Mouse (Mus musculus): ENCODE data around the gene Sh2d4b. TPM values are rescaled to one million over a fixed set of nuclear protein-coding genes. Genes with fewer than 3 reads are reported as not detected.

Gene Sh2d4b
- polyA plus RNA-seq, 1 experiment from 2014 or later = 0.39 TPM

DNA sequence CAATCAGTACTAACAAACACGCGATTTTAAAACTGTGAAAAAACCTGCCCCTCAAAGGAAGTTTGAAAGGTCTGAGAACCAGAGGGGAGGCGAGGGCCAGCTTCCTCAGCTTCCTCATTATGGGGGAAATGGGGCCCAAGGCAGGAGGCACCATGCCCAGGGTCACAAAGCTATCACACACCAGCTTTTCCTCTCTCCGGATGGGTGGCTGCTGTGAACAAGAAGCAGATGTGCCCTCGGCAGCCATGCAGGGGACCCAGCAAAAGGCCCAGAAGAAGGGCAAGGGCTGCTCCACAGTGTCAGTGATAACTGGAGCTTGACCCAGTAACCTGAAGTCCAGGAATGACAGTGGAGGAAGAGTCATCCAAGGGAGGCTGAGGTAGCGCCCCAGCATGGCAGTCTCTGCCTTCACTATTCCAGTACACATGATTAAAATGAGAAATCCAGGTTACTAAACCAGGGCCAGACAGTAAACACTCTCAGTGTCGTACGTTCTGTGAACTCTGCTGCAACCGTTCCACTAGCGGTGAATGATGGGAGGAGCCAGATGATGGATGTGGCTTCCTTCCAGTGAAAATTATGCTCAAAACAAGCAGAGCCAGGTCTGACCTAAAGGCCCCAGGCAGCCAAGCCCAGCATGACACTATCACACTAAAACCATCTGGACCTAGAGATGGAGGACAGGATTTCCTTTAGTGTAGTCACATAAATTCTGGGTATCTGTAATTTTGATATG lies 31.5 kb upstream of the Sh2d4b start:
- Histone ChIP-seq H3K4me2 (no peak overlapping the region), H3K27ac (0 out of 2 replicates have a peak overlapping the region, but pooled peaks have one; percentile 23), H3K27me3 (replicated peaks) (no peaks in the 10 kb centered on the region), H3K9ac (no peak overlapping the region), H3K4me3 (replicated peaks) (no peak overlapping the region), H3K9me3 (no peaks in the 10 kb centered on the region), H3K4me1 (peaks cover 7% of the 10 kb centered on the region; the same call in 1 of the 2 replicates), H3K36me3 (no peaks in the 10 kb centered on the region)
- ATAC-seq (ENCODE audit: insufficient read depth, low FRiP score, low read depth) = 0 out of 2 replicates have a peak, but pooled peaks have one; percentile 12
- 38% methylated on average over 10 of the region's 10 CpGs for WGBS

DNA sequence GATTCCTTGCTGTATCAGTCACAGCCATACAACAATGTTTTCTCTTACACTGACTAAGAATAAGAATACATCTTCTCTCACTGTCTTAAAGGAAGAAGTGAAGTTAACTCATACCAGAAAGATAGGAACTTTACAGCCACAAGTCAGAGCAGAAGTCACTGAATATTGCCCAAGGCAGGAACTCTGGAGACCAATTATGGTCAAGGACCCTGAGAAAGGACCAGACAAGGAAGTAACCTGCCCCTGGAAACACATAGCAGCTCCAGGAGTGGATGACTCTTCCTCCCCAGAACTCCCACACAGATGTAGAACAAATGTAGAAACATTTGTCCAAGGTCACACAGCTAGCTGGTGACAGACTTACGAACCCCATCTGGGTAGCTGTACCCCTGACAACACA lies 28.2 kb upstream of the Sh2d4b start:
- Histone ChIP-seq H3K4me3 (replicated peaks) (no peak overlapping the region), H3K36me3 (no peaks in the 10 kb centered on the region), H3K9me3 (no peaks in the 10 kb centered on the region), H3K9ac (no peak overlapping the region), H3K4me2 (no peak overlapping the region), H3K27ac (no peak overlapping the region), H3K4me1 (peaks cover 7% of the 10 kb centered on the region; the same call in 1 of the 2 replicates), H3K27me3 (replicated peaks) (no peaks in the 10 kb centered on the region)
- ATAC-seq (ENCODE audit: insufficient read depth, low FRiP score, low read depth) = no peak
- WGBS = 95% methylated on average over 1 of the region's 1 CpGs

DNA sequence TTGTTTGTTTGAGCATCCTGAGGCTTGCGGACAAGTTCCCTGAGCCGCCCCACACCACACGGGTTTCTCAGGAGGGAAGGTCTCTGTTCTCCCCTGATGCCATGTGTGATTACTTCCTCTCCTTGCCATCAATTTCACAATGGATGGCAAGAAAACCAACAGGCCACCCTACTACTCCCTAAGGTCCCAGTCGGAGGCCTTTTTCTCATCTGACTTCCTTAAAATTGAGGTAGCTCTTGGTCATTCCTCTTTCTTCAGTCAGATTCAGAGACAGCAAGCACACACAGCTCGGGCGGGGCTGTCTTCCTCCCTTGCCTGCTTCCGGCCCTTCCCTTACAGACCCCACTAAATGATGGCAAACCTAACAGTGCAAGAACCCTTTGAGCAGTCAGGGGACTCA lies 26.5 kb upstream of the Sh2d4b start:
- Histone ChIP-seq H3K4me3 (replicated peaks) (no peak overlapping the region), H3K4me2 (no peak overlapping the region), H3K9me3 (no peaks in the 10 kb centered on the region), H3K27me3 (replicated peaks) (no peaks in the 10 kb centered on the region), H3K36me3 (peaks cover 6% of the 10 kb centered on the region; the same call in 1 of the 2 replicates), H3K27ac (no peak overlapping the region), H3K4me1 (peaks cover 10% of the 10 kb centered on the region; the same call in 1 of the 2 replicates), H3K9ac (no peak overlapping the region)
- ATAC-seq (ENCODE audit: insufficient read depth, low FRiP score, low read depth) = no peak
- WGBS = 79% methylated on average over 7 of the region's 7 CpGs

DNA sequence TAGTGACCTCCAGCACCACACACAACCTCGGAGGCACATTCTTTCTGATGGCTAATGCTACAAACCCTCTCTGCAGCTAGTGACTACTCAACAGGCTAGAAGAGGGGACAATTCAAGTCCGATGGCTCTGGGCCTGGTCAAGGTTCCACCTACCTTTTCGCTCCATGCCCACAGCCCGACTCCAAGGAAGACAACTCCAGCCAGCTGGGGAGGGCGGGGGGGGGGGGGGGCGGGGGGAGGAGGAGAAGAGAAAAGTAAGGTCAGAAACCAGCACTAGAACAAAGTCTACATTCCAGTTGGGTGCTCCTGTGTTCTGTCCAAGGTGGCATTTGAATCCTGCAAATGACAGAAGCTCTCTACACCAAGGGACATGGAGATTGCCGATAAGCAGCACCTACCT lies 25.4 kb upstream of the Sh2d4b start:
- no peaks in the 10 kb centered on the region for H3K27me3 ChIP-seq (replicated peaks)
- peaks cover 6% of the 10 kb centered on the region; the same call in 1 of the 2 replicates for H3K4me1 ChIP-seq
- ATAC-seq (ENCODE audit: insufficient read depth, low FRiP score, low read depth) = no peak
- no peak overlapping the region for H3K9ac ChIP-seq
- no peak overlapping the region for H3K27ac ChIP-seq
- no peaks in the 10 kb centered on the region for H3K9me3 ChIP-seq
- H3K4me3 ChIP-seq (replicated peaks) = no peak overlapping the region
- no peak overlapping the region for H3K4me2 ChIP-seq
- 57% methylated on average over 7 of the region's 7 CpGs for WGBS
- H3K36me3 ChIP-seq = peaks cover 8% of the 10 kb centered on the region

GRCm38 (mm10) chr14:40917632-40918031 lies 24.6 kb upstream of the Sh2d4b start:
- H3K4me1 ChIP-seq = peaks cover 6% of the 10 kb centered on the region; the same call in 1 of the 2 replicates
- H3K4me2 ChIP-seq = no peak overlapping the region
- H3K36me3 ChIP-seq = peaks cover 14% of the 10 kb centered on the region
- no peaks in the 10 kb centered on the region for H3K27me3 ChIP-seq (replicated peaks)
- WGBS = 0% methylated on average over 1 of the region's 1 CpGs
- H3K9me3 ChIP-seq = no peaks in the 10 kb centered on the region
- H3K4me3 ChIP-seq (replicated peaks) = no peak overlapping the region
- no peak overlapping the region for H3K27ac ChIP-seq
- no peak; the same call in 1 of the 2 replicates for ATAC-seq (ENCODE audit: insufficient read depth, low FRiP score, low read depth)
- H3K9ac ChIP-seq = no peak overlapping the region

GRCm38 (mm10) chr14:40916667-40917066 lies 23.6 kb upstream of the Sh2d4b start:
- Histone ChIP-seq H3K4me3 (replicated peaks) (no peak overlapping the region), H3K27ac (no peak overlapping the region), H3K36me3 (peaks cover 14% of the 10 kb centered on the region), H3K27me3 (replicated peaks) (no peaks in the 10 kb centered on the region), H3K4me1 (peaks cover 6% of the 10 kb centered on the region; the same call in 1 of the 2 replicates), H3K9ac (no peak overlapping the region), H3K4me2 (no peak overlapping the region), H3K9me3 (no peaks in the 10 kb centered on the region)
- 87% methylated on average over 15 of the region's 15 CpGs for WGBS
- no peak for ATAC-seq (ENCODE audit: insufficient read depth, low FRiP score, low read depth)

DNA sequence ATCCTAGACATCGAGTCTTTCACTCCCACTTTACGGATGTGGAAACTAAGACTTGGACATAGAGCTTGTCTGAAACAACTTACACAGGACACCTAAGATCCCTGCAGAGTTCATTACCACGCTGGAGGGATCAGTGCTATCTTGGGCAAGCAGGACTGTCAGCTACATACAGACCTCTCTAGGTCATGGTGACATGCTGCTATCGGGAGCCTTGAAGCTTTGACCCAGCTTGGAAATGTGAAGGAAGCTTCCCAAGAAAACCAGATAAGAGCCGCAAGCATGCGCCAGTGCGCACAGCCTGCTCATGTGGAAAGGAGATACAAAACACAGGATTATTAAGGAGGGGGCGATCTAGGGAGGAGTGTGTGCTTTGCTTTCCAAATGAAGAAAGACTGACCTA lies 22.8 kb upstream of the Sh2d4b start:
- no peak overlapping the region for H3K9ac ChIP-seq
- H3K9me3 ChIP-seq = no peaks in the 10 kb centered on the region
- H3K27me3 ChIP-seq (replicated peaks) = no peaks in the 10 kb centered on the region
- ATAC-seq (ENCODE audit: insufficient read depth, low FRiP score, low read depth) = no peak
- H3K4me1 ChIP-seq = peaks cover 6% of the 10 kb centered on the region; the same call in 1 of the 2 replicates
- no peak overlapping the region for H3K4me2 ChIP-seq
- no peak overlapping the region for H3K27ac ChIP-seq
- H3K36me3 ChIP-seq = peaks cover 18% of the 10 kb centered on the region
- H3K4me3 ChIP-seq (replicated peaks) = no peak overlapping the region
- WGBS = 83% methylated on average over 8 of the region's 8 CpGs

- Histone ChIP-seq H3K4me1 (peaks cover 6% of the 10 kb centered on the region; the same call in 1 of the 2 replicates), H3K27ac (peak overlapping the region; percentile 76), H3K27me3 (replicated peaks) (no peaks in the 10 kb centered on the region), H3K9ac (no peak overlapping the region), H3K4me2 (no peak overlapping the region), H3K9me3 (no peaks in the 10 kb centered on the region), H3K4me3 (replicated peaks) (no peak overlapping the region), H3K36me3 (peaks cover 22% of the 10 kb centered on the region)
- 0 out of 2 replicates have a peak, but pooled peaks have one; percentile 47 for ATAC-seq (ENCODE audit: insufficient read depth, low FRiP score, low read depth)
- 60% methylated on average over 3 of the region's 3 CpGs for WGBS
Measured at GRCm38 (mm10) chr14:40914701-40915100, 21.6 kb upstream of the Sh2d4b start.

- Histone ChIP-seq H3K9me3 (no peaks in the 10 kb centered on the region), H3K9ac (no peak overlapping the region), H3K27me3 (replicated peaks) (no peaks in the 10 kb centered on the region), H3K4me3 (replicated peaks) (no peak overlapping the region), H3K27ac (peak overlapping the region; percentile 76), H3K4me2 (no peak overlapping the region), H3K4me1 (peaks cover 6% of the 10 kb centered on the region; the same call in 1 of the 2 replicates), H3K36me3 (peaks cover 28% of the 10 kb centered on the region)
- ATAC-seq (ENCODE audit: insufficient read depth, low FRiP score, low read depth) = no peak
- WGBS = 74% methylated on average over 6 of the region's 6 CpGs
Measured at GRCm38 (mm10) chr14:40913709-40914108, 20.6 kb upstream of the Sh2d4b start.

DNA sequence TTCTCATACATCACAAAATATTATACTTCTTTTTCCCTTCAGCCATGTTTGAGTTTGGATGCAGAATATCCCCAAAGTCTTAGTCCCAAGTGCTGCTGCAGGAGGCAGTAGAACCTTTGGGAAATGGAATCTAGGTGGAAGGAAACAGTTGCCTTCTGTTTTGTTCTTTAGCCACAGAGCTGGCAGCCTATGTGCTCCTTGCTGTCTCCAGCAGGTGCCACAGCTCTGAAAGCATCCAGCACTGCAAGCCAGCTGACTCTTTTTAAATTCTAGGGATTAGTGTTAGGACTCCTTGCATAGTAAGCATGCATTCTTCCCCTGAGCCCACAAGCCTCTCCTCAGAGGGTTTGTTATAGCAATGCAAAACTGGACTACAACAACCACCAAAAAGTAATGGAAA lies 18.5 kb upstream of the Sh2d4b start:
- H3K4me2 ChIP-seq = no peak overlapping the region
- H3K27me3 ChIP-seq (replicated peaks) = no peaks in the 10 kb centered on the region
- H3K4me3 ChIP-seq (replicated peaks) = no peak overlapping the region
- H3K4me1 ChIP-seq = 0 out of 2 replicates have a peak, but pooled peaks cover 6% of the 10 kb centered on the region
- H3K9ac ChIP-seq = no peak overlapping the region
- H3K9me3 ChIP-seq = no peaks in the 10 kb centered on the region
- ATAC-seq (ENCODE audit: insufficient read depth, low FRiP score, low read depth) = no peak
- no peak overlapping the region for H3K27ac ChIP-seq
- peaks cover 47% of the 10 kb centered on the region for H3K36me3 ChIP-seq

DNA sequence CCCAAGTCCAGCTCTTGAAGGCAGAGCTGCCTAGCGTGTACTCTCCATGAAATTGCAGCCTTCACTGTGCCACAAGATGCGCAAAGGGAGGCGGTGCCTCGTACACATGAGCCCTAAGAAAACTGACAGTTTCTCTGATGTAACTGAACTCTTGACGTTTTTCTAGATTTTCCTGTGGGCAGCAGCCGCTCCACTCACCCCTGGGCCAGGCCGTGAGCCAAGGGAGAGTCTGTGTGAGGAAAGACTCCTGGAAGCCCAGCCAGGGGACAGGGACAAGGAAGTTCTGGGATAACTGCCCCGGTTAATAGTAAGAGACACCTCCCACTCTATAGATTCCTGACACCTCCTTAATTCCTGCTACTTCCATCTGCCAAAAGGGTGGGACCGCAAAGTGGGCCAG lies 15.7 kb upstream of the Sh2d4b start:
- Histone ChIP-seq H3K4me3 (replicated peaks) (no peak overlapping the region), H3K4me1 (no peaks in the 10 kb centered on the region), H3K27me3 (replicated peaks) (no peaks in the 10 kb centered on the region), H3K36me3 (peaks cover 45% of the 10 kb centered on the region; the same call in 1 of the 2 replicates), H3K9me3 (no peaks in the 10 kb centered on the region), H3K4me2 (no peak overlapping the region), H3K9ac (no peak overlapping the region), H3K27ac (no peak overlapping the region)
- no peak for ATAC-seq (ENCODE audit: insufficient read depth, low FRiP score, low read depth)
- WGBS = 90% methylated on average over 9 of the region's 9 CpGs

DNA sequence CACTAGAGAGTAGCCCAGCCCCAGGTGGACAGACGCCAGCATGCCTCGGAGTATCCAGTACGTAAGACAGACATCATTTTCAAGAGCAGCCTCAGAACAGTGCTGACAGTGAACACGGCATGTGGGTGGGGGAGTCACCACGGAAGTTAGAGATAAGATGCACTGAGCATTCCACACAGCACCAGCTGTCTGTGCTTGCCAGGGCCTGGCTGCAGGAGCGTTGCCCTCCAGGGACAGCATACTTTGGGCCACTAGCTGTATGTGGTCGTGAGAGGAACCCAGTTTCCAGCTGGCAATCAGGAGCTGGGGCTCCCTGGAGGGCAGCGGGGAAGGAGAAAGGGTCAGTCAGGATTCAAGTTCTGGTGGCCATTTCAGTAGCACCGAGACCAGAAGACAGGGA lies 13.7 kb upstream of the Sh2d4b start:
- H3K36me3 ChIP-seq = peaks cover 37% of the 10 kb centered on the region; the same call in 1 of the 2 replicates
- ATAC-seq (ENCODE audit: insufficient read depth, low FRiP score, low read depth) = no peak

More for the DNA sequence above, 13.7 kb upstream of the Sh2d4b start:
- Histone ChIP-seq H3K4me1 (no peaks in the 10 kb centered on the region; the same call in 1 of the 2 replicates), H3K9ac (no peak overlapping the region), H3K27ac (no peak overlapping the region), H3K9me3 (no peaks in the 10 kb centered on the region), H3K27me3 (replicated peaks) (no peaks in the 10 kb centered on the region), H3K4me2 (no peak overlapping the region), H3K4me3 (replicated peaks) (no peak overlapping the region)
- WGBS = 73% methylated on average over 9 of the region's 9 CpGs
